In the genomic region with DNA sequence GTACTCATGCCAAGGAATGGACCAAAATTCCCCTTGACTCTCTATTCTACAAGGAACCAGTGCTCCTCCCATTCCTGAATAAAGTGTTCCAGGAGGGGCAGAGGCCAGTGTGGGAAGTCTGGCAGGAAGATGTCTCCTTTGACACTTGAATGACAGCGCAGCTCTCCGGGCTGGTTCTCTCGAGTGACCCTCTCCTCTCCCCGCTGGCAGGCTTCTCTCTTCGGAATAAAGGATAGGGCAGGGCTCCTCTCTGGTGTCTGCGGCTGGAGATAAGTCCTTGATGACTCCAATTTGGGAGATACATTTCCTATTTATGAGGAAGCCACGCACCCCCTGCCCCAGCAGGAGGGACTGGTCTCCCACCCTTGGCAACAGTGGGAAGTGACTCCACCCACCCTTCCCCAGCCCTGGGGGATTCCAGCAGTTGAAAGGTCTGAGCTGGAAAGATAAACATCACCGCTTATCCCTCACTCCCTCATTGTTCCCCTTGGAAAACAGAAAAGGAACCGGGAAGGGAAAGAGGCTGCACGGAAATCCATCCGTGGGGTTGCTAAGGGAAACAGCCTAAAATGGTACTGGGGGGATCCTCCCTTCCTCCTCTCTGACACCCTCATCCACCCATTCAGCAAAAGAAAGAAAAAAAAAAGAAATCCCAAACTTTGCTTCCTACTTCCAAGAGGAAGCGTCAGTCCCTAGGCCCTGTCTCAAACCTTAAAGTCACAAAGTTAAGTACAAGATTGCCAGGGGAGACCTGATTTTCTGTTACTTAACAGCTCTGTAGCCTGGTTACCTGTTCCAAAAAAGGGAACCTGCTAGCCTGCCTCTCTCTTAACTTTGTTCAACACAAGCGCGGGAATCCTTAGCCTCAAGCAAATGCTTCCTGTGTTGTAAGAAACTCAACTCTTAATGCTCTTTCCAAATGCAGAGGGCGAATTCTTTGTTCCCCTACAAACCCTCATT, we compare ENCODE assay signal across 7 mouse cellular contexts. TPM values are rescaled to one million over a fixed set of nuclear protein-coding genes. Genes with fewer than 3 reads are reported as not detected.
DNase-seq lines count a peak whose midpoint lies in the region; ATAC-seq and TF ChIP-seq lines count a peak whose summit lies in the region.

No protein-coding gene starts in this region.

- peak; percentile 92 for TF ChIP-seq EP300 in lung, postnatal 0 days (IDR thresholded peaks at IDR 0.05)

- in situ Hi-C loops in ES-E14 (cut with MboI; ENCODE audit: low sequenced_read_pairs in 2 of 2, unreplicated experiment in 2 of 2): no loop called here

- peak overlapping the region; percentile 39 for H3K4me2 ChIP-seq in kidney, embryonic 15.5 days
- H3K4me2 ChIP-seq in lung, postnatal 0 days (replicated peaks; ENCODE audit: low read depth, low read length): peak overlapping the region; percentile 9; the same call in 1 of the 2 replicates

- no peaks in the 10 kb centered on the region for H3K27me3 ChIP-seq in kidney, embryonic 15.5 days
- H3K27me3 ChIP-seq in lung, postnatal 0 days (replicated peaks; ENCODE audit: insufficient read depth, low read length): no peaks in the 10 kb centered on the region

- H3K9me3 ChIP-seq in ES-E14 (ENCODE audit: control insufficient read depth, insufficient read depth, low read depth, low read length): no peaks in the 10 kb centered on the region
- no peaks in the 10 kb centered on the region for H3K9me3 ChIP-seq in kidney, embryonic 15.5 days (replicated peaks)
- no peaks in the 10 kb centered on the region for H3K9me3 ChIP-seq in lung, postnatal 0 days (ENCODE audit: low read length)

- no peak overlapping the region; the same call in 1 of the 2 replicates for H3K9ac ChIP-seq in ES-E14 (ENCODE audit: insufficient read depth, low read depth, low read length, poor library complexity, severe bottlenecking)
- H3K9ac ChIP-seq in kidney, embryonic 15.5 days: no peak overlapping the region
- no peak overlapping the region for H3K9ac ChIP-seq in lung, postnatal 0 days (replicated peaks; ENCODE audit: low read depth)

- no peak for TF ChIP-seq CTCF in lung, postnatal 0 days (IDR thresholded peaks at IDR 0.05)

- peaks cover 12 to 32% of the 10 kb centered on the region in 2 experiments for H3K4me1 ChIP-seq in ES-E14 (ENCODE audit: control insufficient read depth in 2 of 2, insufficient read depth in 2 of 2, low read length in 2 of 2, poor library complexity in 1 of 2)
- peaks cover 54% of the 10 kb centered on the region for H3K4me1 ChIP-seq in kidney, embryonic 15.5 days
- peaks cover 13% of the 10 kb centered on the region for H3K4me1 ChIP-seq in lung, postnatal 0 days (ENCODE audit: insufficient read depth, low read depth, low read length)

- peak overlapping the region; percentile 63; the same call in 1 of the 2 replicates for H3K27ac ChIP-seq in ES-E14 (ENCODE audit: insufficient read depth, low read depth, low read length, poor library complexity, severe bottlenecking)
- peak overlapping the region; percentile 76 for H3K27ac ChIP-seq in kidney, embryonic 15.5 days
- H3K27ac ChIP-seq in lung, postnatal 0 days (ENCODE audit: low read length): peak overlapping the region; percentile 76

- 0 out of 4 replicates have a peak overlapping the region, but pooled peaks of 1 of the 2 experiments have one; percentile 9 for H3K4me3 ChIP-seq in ES-E14 (ENCODE audit: insufficient read depth in 1 of 2, low read depth in 1 of 2, low read length in 2 of 2, poor library complexity in 1 of 2, severe bottlenecking in 1 of 2)
- no peak overlapping the region for H3K4me3 ChIP-seq in kidney, embryonic 15.5 days (replicated peaks)
- H3K4me3 ChIP-seq in lung, postnatal 0 days (ENCODE audit: low read depth, low read length): no peak overlapping the region

- no peak; the same call in 1 of the 2 replicates for ATAC-seq in kidney, embryonic 15.5 days (replicated peaks; ENCODE audit: low FRiP score)
- ATAC-seq in lung, postnatal 0 days: peak; percentile 81
- ATAC-seq in inflammation-experienced regulatory T-cells, adult 6 months: no peak

- DNase-seq in ES-E14 (ENCODE audit: low read depth, low spot score): peak; percentile 42
- peak; percentile 25 to 62 for DNase-seq in adrenal gland, postnatal 36 days
- peak; percentile 81 for DNase-seq in heart, adult 8-10 months (ENCODE audit: low spot score)
- DNase-seq in lung, postnatal 0 days (ENCODE audit: low spot score): peak; percentile 80
- DNase-seq in thymus, postnatal 25 days: no peak

- WGBS in kidney, embryonic 15.5 days: 19% methylated on average over 15 of the region's 15 CpGs
- WGBS in lung, postnatal 0 days: 18% methylated on average over 15 of the region's 15 CpGs

- H3K36me3 ChIP-seq in ES-E14 (ENCODE audit: control insufficient read depth, insufficient read depth, low read length, poor library complexity, severe bottlenecking): no peaks in the 10 kb centered on the region
- no peaks in the 10 kb centered on the region for H3K36me3 ChIP-seq in kidney, embryonic 15.5 days
- no peaks in the 10 kb centered on the region for H3K36me3 ChIP-seq in lung, postnatal 0 days (ENCODE audit: insufficient read depth, low read length)

TF ChIP-seq in ES-E14, 5 proteins besides CTCF, POLR2A, EP300 and RAD21:
- TF ChIP-seq HCFC1 (IDR thresholded peaks at IDR 0.05; ENCODE audit: borderline replicate concordance, insufficient read depth, low read length) (no peak), ZC3H11A (IDR thresholded peaks at IDR 0.05; ENCODE audit: borderline replicate concordance, low read depth, low read length) (no peak), CHD2 (IDR thresholded peaks at IDR 0.05; ENCODE audit: low read depth, low read length) (no peak), MAFK (IDR thresholded peaks at IDR 0.05; ENCODE audit: insufficient read depth, low read depth, low read length) (no peak), ZNF384 (IDR thresholded peaks at IDR 0.05; ENCODE audit: low read depth, low read length) (no peak)
TF ChIP-seq in ES-E14: peak in this region for 0.

RNA-seq across cellular contexts. Expression of a gene that starts 15.7 kb away (rescaled TPM):
- 0.27 TPM in 1 of 2 replicates, not detected in the other for total RNA-seq in ES-E14 (2012; rRNA removed)
- under 1 TPM; 0.30 to 0.53 TPM for total RNA-seq in adrenal gland, postnatal 36 days (2021)
- not detected for total RNA-seq in heart, adult 8-10 months (2022)
- 0.17 TPM in 1 of 2 replicates, not detected in the other for polyA plus RNA-seq in kidney, embryonic 15.5 days (2015; fragmentation: Nextera tagmentation; extraction: Ambion mirVana)
- 6.8 and 10.4 TPM in 2 replicates for polyA plus RNA-seq in lung, postnatal 0 days (2015; fragmentation: Nextera tagmentation; extraction: Ambion mirVana)
- polyA plus RNA-seq in inflammation-experienced regulatory T-cells, adult 6 months (2017; shearing (Covaris generic)): not detected
